Mouse (Mus musculus) megakaryocyte-erythroid progenitor cell, adult 5-6 weeks (primary cell): ENCODE results near the gene Zfp52. TPM values are rescaled to one million over a fixed set of nuclear protein-coding genes. Genes with fewer than 3 reads are reported as not detected.

Source experiments
- ATAC-seq: replicated peaks from 2 replicates; pipeline ENCODE4 v1.8.0; 2016; ENCODE audit warnings: mild to moderate bottlenecking, inconsistent platforms; ENCODE audit not compliant: severe bottlenecking, poor library complexity, low FRiP score, low TSS enrichment
- total RNA-seq, 2 experiments: library from RNA; stranded (forward) in 1 of 2; stranded (reverse) in 1 of 2; fragments of 200-1000, 215-1000 nt in 1 of 2; fragments of >200 nt in 1 of 2; fragmentation: Nextera tagmentation in 1 of 2; gene quantifications; 2 replicates each; pipeline ENCODE4 v1.2.3; 2014 to 2017

Gene Zfp52
- total RNA-seq, 2 experiments from 2014 or later: 12.8 to 16.9 TPM

- ATAC-seq: no peak
Observed at GRCm38 (mm10) chr17:21536676-21537075, 1.3 kb downstream of the Zfp52 start.

GRCm38 (mm10) chr17:21557831-21558230 is 22.5 kb downstream of the Zfp52 start:
- ATAC-seq: no peak

GRCm38 (mm10) chr17:21566220-21566619 is 30.9 kb downstream of the Zfp52 start:
- ATAC-seq: peak; percentile 88

- ATAC-seq: peak; percentile 95
Observed at GRCm38 (mm10) chr17:21566728-21567349, 31.5 kb downstream of the Zfp52 start, which contains the start of gene Zfp948. TSS of gene Zfp948 (plus strand) at chr17:21567008.

- ATAC-seq: no peak
Observed at GRCm38 (mm10) chr17:21567696-21568095, 32.4 kb downstream of the Zfp52 start.

- ATAC-seq: peak; percentile 78
Observed at GRCm38 (mm10) chr17:21579080-21579479, 43.7 kb downstream of the Zfp52 start.

- peak; percentile 93 for ATAC-seq
Observed at GRCm38 (mm10) chr17:21579493-21580175, 44.3 kb downstream of the Zfp52 start.

GRCm38 (mm10) chr17:21585521-21585920 is 50.2 kb downstream of the Zfp52 start:
- ATAC-seq: no peak

Other genes starting within 250 kb of the Zfp52 start
- not detected in 2 replicates for gene Vmn1r237, start 223.7 kb upstream of the Zfp52 start, total RNA-seq (2014; fragmentation: Nextera tagmentation)
- not detected in 2 replicates for gene Vmn1r237, start 223.7 kb upstream of the Zfp52 start, total RNA-seq (2017)
- 3.8 and 4.5 TPM in 2 replicates for gene Zfp677, start 151.8 kb upstream of the Zfp52 start, total RNA-seq (2014; fragmentation: Nextera tagmentation)
- gene Zfp677, start 151.8 kb upstream of the Zfp52 start, total RNA-seq (2017): 9.0 and 11.8 TPM in 2 replicates
- 5.4 and 5.7 TPM in 2 replicates for gene Zfp54, start 112.3 kb upstream of the Zfp52 start, total RNA-seq (2014; fragmentation: Nextera tagmentation)
- gene Zfp54, start 112.3 kb upstream of the Zfp52 start, total RNA-seq (2017): 4.9 and 6.8 TPM in 2 replicates
- 7.6 and 11.4 TPM in 2 replicates for gene Zfp51, start 85.2 kb upstream of the Zfp52 start, total RNA-seq (2014; fragmentation: Nextera tagmentation)
- gene Zfp51, start 85.2 kb upstream of the Zfp52 start, total RNA-seq (2017): 11.4 and 11.8 TPM in 2 replicates
- gene Zfp53, start 46.5 kb upstream of the Zfp52 start, total RNA-seq (2014; fragmentation: Nextera tagmentation): 2.8 and 6.3 TPM in 2 replicates
- 3.6 and 6.2 TPM in 2 replicates for gene Zfp53, start 46.5 kb upstream of the Zfp52 start, total RNA-seq (2017)
- 2.0 and 3.8 TPM in 2 replicates for gene Zfp948, start 31.5 kb downstream of the Zfp52 start, total RNA-seq (2014; fragmentation: Nextera tagmentation)
- 1.6 and 4.6 TPM in 2 replicates for gene Zfp948, start 31.5 kb downstream of the Zfp52 start, total RNA-seq (2017)
- 2.5 and 2.8 TPM in 2 replicates for gene Zfp983, start 115.1 kb downstream of the Zfp52 start, total RNA-seq (2014; fragmentation: Nextera tagmentation)
- 2.4 and 4.3 TPM in 2 replicates for gene Zfp983, start 115.1 kb downstream of the Zfp52 start, total RNA-seq (2017)
- gene Gm10226, start 156.3 kb downstream of the Zfp52 start, total RNA-seq (2014; fragmentation: Nextera tagmentation): 12.7 TPM in 1 of 2 replicates, not detected in the other
- 69.3 TPM in 1 of 2 replicates, not detected in the other for gene Gm10226, start 156.3 kb downstream of the Zfp52 start, total RNA-seq (2017)
- gene Zfp760, start 172.2 kb downstream of the Zfp52 start, total RNA-seq (2014; fragmentation: Nextera tagmentation): 8.0 and 9.4 TPM in 2 replicates
- 6.2 and 7.2 TPM in 2 replicates for gene Zfp760, start 172.2 kb downstream of the Zfp52 start, total RNA-seq (2017)
- gene Zfp229, start 195.3 kb downstream of the Zfp52 start, total RNA-seq (2014; fragmentation: Nextera tagmentation): 4.5 and 6.3 TPM in 2 replicates
- 3.8 and 10.1 TPM in 2 replicates for gene Zfp229, start 195.3 kb downstream of the Zfp52 start, total RNA-seq (2017)